Mouse (Mus musculus): ENCODE measurements around the gene Eif4a3.
"Not testable (repeated sequence)": the region's sequence is repeated elsewhere in the genome, so short reads cannot be mapped to it uniquely, and the experiment has no call there.

The Eif4a3 gene

DNA sequence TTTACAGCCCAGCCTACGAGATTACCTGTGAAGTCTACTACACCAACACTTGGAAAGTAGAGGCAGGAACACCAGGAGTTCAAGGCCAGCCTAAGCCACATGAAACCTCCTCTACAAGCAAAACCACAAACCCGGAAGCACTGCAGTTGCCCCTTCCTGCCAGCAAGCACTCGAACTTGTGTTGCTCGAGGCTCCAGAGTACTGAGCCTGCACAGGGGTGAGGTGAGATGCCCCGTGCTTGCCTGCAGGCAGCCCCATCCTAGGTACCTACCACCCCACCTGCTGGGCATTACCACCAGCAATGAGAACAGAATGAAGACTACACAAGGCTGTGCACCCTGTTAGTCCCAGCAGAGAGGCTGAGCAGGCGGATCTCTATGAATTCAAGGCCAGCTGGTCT is 1.9 kb downstream of the Eif4a3 start:
- no peak for DNase-seq (ENCODE audit: low spot score)

- DNase-seq (ENCODE audit: low spot score), result not testable (repeated sequence)
These were observed 7.0 kb downstream of the Eif4a3 start for GRCm38 (mm10) chr11:119292861-119293260.

- no peak for DNase-seq (ENCODE audit: low spot score)
These were observed 12.5 kb downstream of the Eif4a3 start for GRCm38 (mm10) chr11:119287207-119287992.

DNA sequence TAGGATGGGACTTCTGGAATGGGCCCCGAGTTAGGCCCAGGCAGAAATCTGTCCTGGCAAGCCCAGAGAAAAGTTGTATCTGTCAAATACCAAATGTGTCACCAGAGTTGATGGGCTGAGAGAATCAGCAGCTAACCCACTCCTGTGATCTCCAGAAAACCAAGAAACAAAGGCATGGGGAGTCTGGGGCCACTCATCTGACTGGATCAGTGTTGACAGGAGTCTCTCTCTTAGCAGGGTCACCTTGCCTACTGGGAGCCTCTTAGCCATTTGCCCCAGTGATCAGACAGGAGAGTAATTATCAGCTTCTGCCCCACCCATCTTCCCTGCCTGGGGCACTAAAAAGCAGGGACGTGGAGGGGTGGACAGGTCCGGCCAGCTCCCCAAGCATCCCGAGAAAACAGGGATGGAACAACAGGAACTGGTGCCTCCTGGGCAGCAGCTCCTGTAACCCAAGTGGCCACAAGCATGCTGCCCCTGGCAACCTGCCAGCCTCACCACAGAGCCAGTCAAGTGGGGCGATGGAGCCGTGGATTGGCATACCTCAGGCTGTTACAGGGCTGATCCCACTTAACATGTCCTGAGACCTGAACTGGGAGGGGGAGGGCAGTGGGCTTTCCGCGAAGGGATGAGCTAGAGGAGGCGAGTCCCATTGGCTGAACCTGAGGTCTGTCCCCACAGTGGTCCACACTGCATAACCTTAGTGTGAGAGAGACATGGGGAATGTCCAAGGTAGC is 13.9 kb downstream of the Eif4a3 start:
- DNase-seq (ENCODE audit: low spot score), result no peak

DNA sequence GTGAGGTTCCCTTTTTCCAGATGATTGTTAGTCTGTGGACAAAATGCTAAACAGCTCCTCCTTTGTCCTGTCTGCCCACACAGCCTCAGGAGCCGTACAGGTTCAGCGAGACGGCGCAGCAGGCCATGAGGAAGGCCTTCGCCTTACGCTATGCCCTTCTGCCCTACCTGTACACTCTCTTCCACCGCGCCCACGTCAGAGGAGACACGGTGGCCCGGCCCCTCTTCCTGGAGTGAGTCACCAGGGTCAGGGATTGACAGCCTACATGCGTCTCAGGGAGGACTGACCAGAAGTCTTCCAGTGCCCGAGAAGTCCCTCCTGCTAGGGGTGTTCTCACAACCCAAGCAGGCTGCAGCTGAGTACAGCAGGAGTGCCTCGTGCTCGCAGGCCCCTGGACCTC is 18.9 kb downstream of the Eif4a3 start:
- DNase-seq (ENCODE audit: low spot score), result no peak

DNA sequence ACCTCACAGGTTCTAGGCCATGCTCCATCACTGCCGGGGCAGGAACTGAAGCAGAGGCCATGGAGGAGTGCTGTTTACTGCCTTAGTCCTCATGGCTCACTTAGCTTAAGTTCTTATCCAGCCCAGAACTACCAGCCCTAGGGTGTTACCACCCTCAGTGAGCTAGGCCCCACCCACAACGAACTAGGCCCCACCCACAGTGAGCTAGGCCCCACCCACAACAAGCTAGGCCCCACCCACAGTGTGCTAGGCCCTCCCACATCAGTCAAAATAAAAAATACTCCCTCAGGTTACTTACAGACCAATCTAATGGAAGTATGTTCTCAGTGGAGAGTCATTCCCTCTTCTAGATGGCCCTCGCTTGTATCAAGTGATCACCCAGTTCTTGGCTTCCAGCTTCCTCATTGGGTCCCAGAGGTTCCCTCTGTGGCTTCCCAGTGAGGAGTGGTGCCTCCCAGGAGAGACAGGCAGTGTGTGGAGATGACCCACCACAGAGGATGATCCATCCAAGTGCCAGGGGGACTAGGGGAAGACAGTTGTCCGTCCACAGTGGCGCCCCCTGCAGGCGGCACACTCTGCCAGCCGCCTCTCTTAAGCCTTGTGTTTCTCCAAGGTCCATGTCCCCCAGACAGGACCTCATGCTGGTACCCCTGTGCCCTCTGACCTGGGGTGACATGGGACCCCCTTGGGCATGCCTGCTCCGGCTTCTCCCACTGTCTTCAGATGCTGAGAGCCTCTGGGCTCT is 26.5 kb downstream of the Eif4a3 start:
- no peak for DNase-seq (ENCODE audit: low spot score)

DNA sequence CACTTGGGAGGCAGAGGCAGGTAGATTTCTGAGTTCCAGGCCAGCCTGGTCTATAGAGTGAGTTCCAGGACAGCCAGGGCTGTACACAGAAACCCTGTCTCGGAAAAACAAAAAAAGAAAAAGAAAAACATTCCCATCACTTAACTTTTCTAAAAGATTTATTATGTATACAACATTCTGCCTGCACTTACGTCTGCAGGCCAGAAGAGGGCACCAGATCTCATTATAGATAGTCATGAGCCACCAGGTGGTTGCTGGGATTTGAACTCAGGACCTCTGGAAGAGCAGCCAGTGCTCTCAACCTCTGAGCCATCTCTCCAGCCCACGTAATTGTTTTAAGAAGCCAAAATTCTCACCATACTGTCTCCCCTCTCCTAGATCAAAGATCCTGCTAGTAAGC is 27.4 kb downstream of the Eif4a3 start:
- not testable (repeated sequence) for DNase-seq (ENCODE audit: low spot score)

DNA sequence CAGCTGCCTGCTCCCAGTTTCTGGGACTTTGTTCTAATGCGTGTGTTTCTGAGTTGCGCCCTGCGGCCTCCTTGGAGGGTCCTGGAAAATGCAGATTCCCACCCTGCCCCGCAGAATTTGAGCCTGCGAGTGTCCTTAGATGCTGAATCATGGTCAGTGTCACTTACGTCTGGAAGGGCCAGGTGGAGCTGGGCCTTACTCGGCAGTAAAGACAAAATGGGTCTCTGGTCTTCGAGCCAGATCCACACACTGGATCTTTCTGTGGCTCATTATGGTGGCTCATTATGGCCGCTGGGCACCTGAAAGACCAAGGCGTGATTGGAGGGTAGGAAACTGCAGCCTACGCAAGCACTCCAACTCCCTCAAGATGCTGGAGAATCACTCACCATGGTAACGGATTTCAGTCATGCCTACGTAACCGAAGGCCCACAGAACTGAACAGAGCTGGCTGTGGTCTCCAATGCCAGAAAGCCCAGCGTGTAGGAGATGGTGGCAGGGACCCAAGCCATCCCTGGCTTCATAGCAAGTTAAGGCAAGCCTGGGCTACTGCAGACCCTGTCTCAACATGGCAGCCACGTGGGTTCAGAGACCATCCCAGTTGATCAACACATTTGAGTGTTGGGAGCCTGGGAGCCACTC is 31.2 kb downstream of the Eif4a3 start:
- DNase-seq (ENCODE audit: low spot score), result no peak

- peak; percentile 93 for DNase-seq (ENCODE audit: low spot score)
These were observed 31.9 kb downstream of the Eif4a3 start, which contains the start of gene Gaa for GRCm38 (mm10) chr11:119267768-119268556. Gene Gaa (plus strand): TSS chr11:119267887.

DNA sequence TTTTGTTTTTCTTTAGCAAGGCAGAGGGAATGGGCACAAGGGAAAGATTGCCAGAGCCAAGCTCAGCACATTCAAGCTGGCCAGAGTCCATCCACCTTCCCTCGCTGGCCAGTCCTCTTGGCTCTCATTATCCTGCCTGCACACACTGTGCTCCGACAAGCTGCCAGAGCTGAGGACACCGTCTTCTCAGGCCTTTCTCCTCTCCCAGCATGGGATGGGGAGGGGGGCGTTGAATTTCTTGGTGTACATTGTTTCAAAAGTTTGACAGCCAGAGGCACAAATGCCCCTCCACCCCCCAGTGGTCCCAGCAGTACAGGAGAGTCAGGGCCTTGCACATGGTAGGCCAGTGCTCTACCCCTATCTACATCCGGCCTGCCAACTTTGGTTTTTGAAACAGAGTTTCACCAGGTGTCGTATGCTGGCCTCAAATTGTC is 32.6 kb downstream of the Eif4a3 start:
- DNase-seq (ENCODE audit: low spot score), result peak; percentile 86

- no peak for DNase-seq (ENCODE audit: low spot score)
These were observed 34.1 kb downstream of the Eif4a3 start for GRCm38 (mm10) chr11:119265811-119266210.

GRCm38 (mm10) chr11:119264413-119264812 is 35.5 kb downstream of the Eif4a3 start:
- DNase-seq (ENCODE audit: low spot score), result no peak

DNA sequence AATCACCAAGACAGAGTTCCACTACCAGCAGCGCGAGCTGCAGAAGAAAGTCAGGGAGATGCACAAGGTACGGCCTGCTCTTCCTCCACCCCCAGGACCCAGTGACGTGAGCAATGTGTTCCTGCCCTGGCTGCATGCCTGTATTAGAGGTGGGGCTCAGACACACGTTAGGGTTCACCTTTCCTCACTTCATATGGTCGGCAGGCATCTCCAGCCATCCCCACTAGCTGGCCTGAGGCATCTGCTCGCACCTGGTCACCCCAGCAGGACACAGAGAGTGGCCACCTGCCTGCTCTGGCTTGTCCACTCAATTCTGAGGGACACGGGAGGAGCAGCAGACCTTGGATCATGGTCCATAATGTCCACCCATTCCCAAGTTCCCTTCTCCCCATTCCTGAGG is 39.9 kb downstream of the Eif4a3 start:
- no peak for DNase-seq (ENCODE audit: low spot score)

DNA sequence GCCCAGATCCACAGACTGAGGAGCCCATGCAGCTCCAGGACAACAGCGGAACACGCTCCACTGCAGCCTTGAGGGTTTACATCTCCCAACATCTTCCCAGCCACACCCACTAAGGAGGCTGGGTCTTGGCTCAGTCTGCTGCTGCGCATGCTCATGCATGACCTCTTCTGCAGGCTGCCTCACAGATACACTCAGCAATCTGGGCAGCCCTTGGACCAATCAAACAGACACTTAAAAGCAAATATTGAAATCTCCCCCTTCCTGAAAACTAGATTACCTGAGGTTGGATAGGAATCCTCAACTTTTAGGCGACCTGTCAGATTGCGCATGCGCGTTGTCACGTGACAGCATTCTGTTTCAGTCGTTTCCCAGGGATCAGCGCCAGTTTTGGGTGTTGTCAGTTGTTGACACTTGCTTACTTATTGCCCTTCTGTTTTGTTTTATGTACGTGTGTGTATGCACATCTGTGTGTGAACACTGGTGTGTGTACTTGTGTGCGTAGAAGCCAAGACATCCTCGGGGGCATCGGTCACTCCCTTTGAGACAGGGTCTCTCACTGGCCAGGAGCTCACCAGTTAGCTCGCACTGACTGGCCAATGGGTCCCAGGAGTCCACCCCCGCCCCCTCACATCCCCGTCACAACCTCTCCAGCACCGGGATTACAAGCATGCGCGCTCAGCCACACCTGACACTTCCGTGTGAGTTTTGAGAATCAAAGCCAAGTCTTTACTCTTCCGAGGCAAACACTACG is 41.1 kb downstream of the Eif4a3 start:
- DNase-seq (ENCODE audit: low spot score), result peak; percentile 75

- DNase-seq (ENCODE audit: low spot score), result no peak
These were observed 41.7 kb downstream of the Eif4a3 start for GRCm38 (mm10) chr11:119258216-119258571.

DNA sequence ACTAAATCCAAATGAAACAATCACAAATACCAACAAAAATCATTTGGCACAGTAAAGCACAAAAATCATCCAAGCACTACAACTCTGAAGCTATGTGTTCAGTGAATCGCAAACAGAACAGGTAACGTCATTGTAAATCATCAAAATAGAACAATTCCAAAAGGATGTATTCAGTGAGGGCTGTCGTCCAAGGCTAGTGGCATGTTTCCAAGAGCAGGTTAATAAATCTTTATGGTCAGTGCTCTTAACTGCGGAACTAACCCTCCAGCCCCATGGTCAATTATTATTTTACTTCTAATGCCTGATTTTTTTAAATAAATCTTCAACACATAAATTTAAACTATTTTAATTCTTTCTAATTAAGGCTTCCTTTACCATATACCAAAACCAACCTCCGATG is 43.3 kb downstream of the Eif4a3 start:
- not testable (repeated sequence) for DNase-seq (ENCODE audit: low spot score)

GRCm38 (mm10) chr11:119252854-119253541 is 46.9 kb downstream of the Eif4a3 start:
- no peak for DNase-seq (ENCODE audit: low spot score)

DNA sequence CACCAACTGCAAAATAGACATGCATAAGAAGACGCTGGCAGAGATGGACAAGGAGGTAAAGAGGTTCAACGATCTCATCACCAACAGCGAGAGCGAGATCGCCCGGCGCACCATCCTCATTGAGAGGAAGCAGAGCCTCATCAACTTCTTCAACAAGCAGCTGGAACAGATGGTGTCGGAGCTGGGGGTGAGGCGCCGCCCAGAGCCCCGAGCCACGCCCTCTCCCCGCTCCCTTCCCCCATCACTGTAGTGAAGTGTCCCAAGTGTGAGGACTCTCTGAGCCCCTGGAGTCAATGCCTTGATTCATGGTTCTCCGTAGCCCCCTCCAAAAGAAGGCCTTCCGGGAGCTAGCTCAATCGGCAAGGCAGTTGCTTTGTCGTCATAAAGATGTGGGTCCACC is 48.9 kb downstream of the Eif4a3 start:
- no peak for DNase-seq (ENCODE audit: low spot score)

DNA sequence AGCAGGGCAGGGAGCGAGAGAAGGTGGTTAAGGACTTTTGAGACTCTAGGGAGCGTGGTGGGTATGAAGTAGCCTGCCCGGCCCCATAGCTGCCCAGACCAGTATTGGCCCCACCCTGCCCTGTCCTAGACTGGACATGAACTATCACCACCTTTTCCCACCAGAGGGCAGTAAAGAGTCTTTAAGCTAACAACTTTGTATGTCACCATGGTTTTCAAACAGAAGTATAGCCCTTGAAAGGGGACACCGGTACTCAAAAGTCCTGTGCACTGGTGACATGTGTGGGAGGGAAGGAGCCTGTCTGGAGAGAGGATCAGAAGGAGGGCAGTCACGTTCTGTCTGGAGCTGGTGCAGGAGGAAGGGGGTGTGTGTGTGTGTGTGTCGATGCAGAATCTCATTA is 50.9 kb downstream of the Eif4a3 start:
- no peak for DNase-seq (ENCODE audit: low spot score)

GRCm38 (mm10) chr11:119245543-119245942 is 54.3 kb downstream of the Eif4a3 start:
- not testable (repeated sequence) for DNase-seq (ENCODE audit: low spot score)

Data from testis, postnatal 14 days (tissue).